Mouse (Mus musculus) lung, postnatal 0 days (tissue): ENCODE data around the gene Nckap5.

ENCODE experiments used
- CTCF ChIP-seq: IDR thresholded peaks from 2 replicates; pipeline ENCODE4 v1.5.1; 2016; ENCODE audit warnings: antibody characterized with exemption, mild to moderate bottlenecking
- EP300 ChIP-seq: IDR thresholded peaks from 2 replicates; pipeline ENCODE4 v1.6.1; 2016; ENCODE audit warnings: antibody characterized with exemption, mild to moderate bottlenecking, control low read depth

DNA sequence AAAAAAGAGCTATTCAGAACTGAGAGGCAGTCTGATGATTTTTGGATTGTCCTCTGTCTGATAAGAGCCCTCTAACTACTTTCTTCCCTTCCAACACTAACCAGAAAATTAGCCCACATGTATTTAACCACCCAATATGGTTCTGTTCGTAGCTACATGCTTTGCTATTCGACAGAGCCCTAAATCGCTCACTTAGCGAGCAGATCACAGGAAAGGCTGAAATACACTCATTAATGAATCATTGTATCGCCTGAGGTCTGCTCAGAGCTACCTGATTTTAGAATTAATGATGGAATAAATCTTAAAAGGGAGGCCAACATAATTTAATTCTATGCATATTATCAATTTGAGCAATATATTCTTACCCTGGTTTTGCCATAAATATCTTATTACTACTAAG is 187.8 kb downstream of the Nckap5 start:
- no peak for TF ChIP-seq CTCF
- no peak for TF ChIP-seq EP300
